Mouse (Mus musculus): ENCODE measurements around the gene Polr2i. TPM values are rescaled to one million over a fixed set of nuclear protein-coding genes. Genes with fewer than 3 reads are reported as not detected.

Gene Polr2i
- polyA plus RNA-seq, 1 experiment from 2014 or later, result 156 TPM

GRCm38 (mm10) chr7:30213881-30214280 is 17.9 kb upstream of the Polr2i start:
- 93% methylated on average over 3 of the region's 3 CpGs for WGBS
- Histone ChIP-seq H3K4me3 (no peak overlapping the region), H3K27me3 (no peaks in the 10 kb centered on the region), H3K4me1 (peaks cover under 1% of the 10 kb centered on the region; the same call in 1 of the 2 replicates), H3K9ac (replicated peaks) (no peak overlapping the region), H3K4me2 (replicated peaks) (no peak overlapping the region), H3K36me3 (no peaks in the 10 kb centered on the region), H3K9me3 (no peaks in the 10 kb centered on the region), H3K27ac (replicated peaks) (no peak overlapping the region)
- ATAC-seq (ENCODE audit: low FRiP score, low read depth), result no peak

- no peak for ATAC-seq (ENCODE audit: low FRiP score, low read depth)
- H3K9ac ChIP-seq (replicated peaks), result no peak overlapping the region
- no peaks in the 10 kb centered on the region for H3K27me3 ChIP-seq
- H3K4me3 ChIP-seq, result no peak overlapping the region
- no peaks in the 10 kb centered on the region for H3K9me3 ChIP-seq
- H3K4me2 ChIP-seq (replicated peaks), result no peak overlapping the region
- 78% methylated on average over 3 of the region's 3 CpGs for WGBS
- H3K36me3 ChIP-seq, result no peaks in the 10 kb centered on the region
- peaks cover 12% of the 10 kb centered on the region for H3K4me1 ChIP-seq
- no peak overlapping the region for H3K27ac ChIP-seq (replicated peaks)
Observed at GRCm38 (mm10) chr7:30215875-30216274, 15.9 kb upstream of the Polr2i start.

GRCm38 (mm10) chr7:30216723-30217151 is 15.0 kb upstream of the Polr2i start:
- no peak overlapping the region for H3K27ac ChIP-seq (replicated peaks)

GRCm38 (mm10) chr7:30217277-30217676 is 14.5 kb upstream of the Polr2i start:
- WGBS, result 77% methylated on average over 2 of the region's 2 CpGs
- Histone ChIP-seq H3K9me3 (no peaks in the 10 kb centered on the region), H3K9ac (replicated peaks) (no peak overlapping the region), H3K4me3 (no peak overlapping the region), H3K4me1 (peaks cover 12% of the 10 kb centered on the region), H3K4me2 (replicated peaks) (no peak overlapping the region), H3K36me3 (peaks cover 2% of the 10 kb centered on the region; the same call in 1 of the 2 replicates), H3K27ac (replicated peaks) (no peak overlapping the region), H3K27me3 (no peaks in the 10 kb centered on the region)
- ATAC-seq (ENCODE audit: low FRiP score, low read depth), result peak; percentile 32; the same call in 1 of the 2 replicates

More at GRCm38 (mm10) chr7:30216723-30217151, 15.0 kb upstream of the Polr2i start:
- no peaks in the 10 kb centered on the region for H3K9me3 ChIP-seq
- peaks cover 12% of the 10 kb centered on the region for H3K4me1 ChIP-seq
- H3K9ac ChIP-seq (replicated peaks), result no peak overlapping the region
- H3K36me3 ChIP-seq, result no peaks in the 10 kb centered on the region
- H3K4me2 ChIP-seq (replicated peaks), result peak overlapping the region; percentile 36
- WGBS, result 1% methylated on average over 15 of the region's 16 CpGs
- no peaks in the 10 kb centered on the region for H3K27me3 ChIP-seq
- H3K4me3 ChIP-seq, result 0 out of 2 replicates have a peak overlapping the region, but pooled peaks have one; percentile 5
- peak; percentile 71 for ATAC-seq (ENCODE audit: low FRiP score, low read depth)

- ATAC-seq (ENCODE audit: low FRiP score, low read depth), result peak; percentile 64
- Histone ChIP-seq H3K36me3 (peaks cover 22% of the 10 kb centered on the region), H3K9me3 (0 out of 2 replicates have a peak, but pooled peaks cover 4% of the 10 kb centered on the region), H3K9ac (replicated peaks) (peak overlapping the region; percentile 62), H3K4me2 (replicated peaks) (peak overlapping the region; percentile 86), H3K4me3 (peak overlapping the region; percentile 45), H3K27ac (replicated peaks) (peak overlapping the region; percentile 39), H3K27me3 (no peaks in the 10 kb centered on the region), H3K4me1 (peaks cover 12% of the 10 kb centered on the region)
- WGBS, result 6% methylated on average over 16 of the region's 16 CpGs
Observed at GRCm38 (mm10) chr7:30219293-30220007, 12.3 kb upstream of the Polr2i start.

- ATAC-seq (ENCODE audit: low FRiP score, low read depth), result no peak
- Histone ChIP-seq H3K4me3 (peak overlapping the region; percentile 45), H3K27ac (replicated peaks) (0 out of 2 replicates have a peak overlapping the region, but pooled peaks have one; percentile 39), H3K4me1 (peaks cover 12% of the 10 kb centered on the region), H3K36me3 (peaks cover 27% of the 10 kb centered on the region), H3K27me3 (no peaks in the 10 kb centered on the region), H3K4me2 (replicated peaks) (peak overlapping the region; percentile 86), H3K9me3 (0 out of 2 replicates have a peak, but pooled peaks cover 4% of the 10 kb centered on the region), H3K9ac (replicated peaks) (peak overlapping the region; percentile 62)
- 26% methylated on average over 11 of the region's 11 CpGs for WGBS
Observed at GRCm38 (mm10) chr7:30220008-30220356, 11.8 kb upstream of the Polr2i start.

- H3K4me2 ChIP-seq (replicated peaks), result no peak overlapping the region
- H3K27ac ChIP-seq (replicated peaks), result no peak overlapping the region
- H3K4me1 ChIP-seq, result peaks cover 12% of the 10 kb centered on the region
- 80% methylated on average over 3 of the region's 3 CpGs for WGBS
- H3K27me3 ChIP-seq, result no peaks in the 10 kb centered on the region
- 0 out of 2 replicates have a peak, but pooled peaks cover 4% of the 10 kb centered on the region for H3K9me3 ChIP-seq
- peaks cover 40% of the 10 kb centered on the region for H3K36me3 ChIP-seq
- ATAC-seq (ENCODE audit: low FRiP score, low read depth), result no peak
- no peak overlapping the region for H3K9ac ChIP-seq (replicated peaks)
- H3K4me3 ChIP-seq, result no peak overlapping the region
Observed at GRCm38 (mm10) chr7:30221433-30221832, 10.3 kb upstream of the Polr2i start.

- Histone ChIP-seq H3K36me3 (peaks cover 48% of the 10 kb centered on the region), H3K27ac (replicated peaks) (no peak overlapping the region), H3K4me3 (no peak overlapping the region), H3K9me3 (0 out of 2 replicates have a peak, but pooled peaks cover 4% of the 10 kb centered on the region), H3K27me3 (no peaks in the 10 kb centered on the region), H3K4me1 (peaks cover 12% of the 10 kb centered on the region), H3K4me2 (replicated peaks) (no peak overlapping the region), H3K9ac (replicated peaks) (no peak overlapping the region)
- 95% methylated on average over 5 of the region's 5 CpGs for WGBS
- no peak for ATAC-seq (ENCODE audit: low FRiP score, low read depth)
Observed at GRCm38 (mm10) chr7:30222205-30222604, 9.5 kb upstream of the Polr2i start.

- 97% methylated on average over 12 of the region's 12 CpGs for WGBS
- Histone ChIP-seq H3K9ac (replicated peaks) (no peak overlapping the region), H3K4me2 (replicated peaks) (no peak overlapping the region), H3K4me1 (peaks cover 8% of the 10 kb centered on the region), H3K36me3 (peaks cover 60% of the 10 kb centered on the region), H3K4me3 (no peak overlapping the region), H3K27ac (replicated peaks) (no peak overlapping the region), H3K9me3 (0 out of 2 replicates have a peak, but pooled peaks cover 4% of the 10 kb centered on the region), H3K27me3 (no peaks in the 10 kb centered on the region)
- no peak for ATAC-seq (ENCODE audit: low FRiP score, low read depth)
Observed at GRCm38 (mm10) chr7:30224206-30224605, 7.5 kb upstream of the Polr2i start.

- peaks cover 46% of the 10 kb centered on the region for H3K36me3 ChIP-seq
- H3K4me2 ChIP-seq (replicated peaks), result peak overlapping the region; percentile 70
- no peaks in the 10 kb centered on the region for H3K9me3 ChIP-seq
- H3K27ac ChIP-seq (replicated peaks), result peak overlapping the region; percentile 97
- peak overlapping the region; percentile 76 for H3K9ac ChIP-seq (replicated peaks)
- H3K4me3 ChIP-seq, result peak overlapping the region; percentile 74
- peak; percentile 48 for ATAC-seq (ENCODE audit: low FRiP score, low read depth)
- H3K27me3 ChIP-seq, result no peaks in the 10 kb centered on the region
- 0% methylated on average over 16 of the region's 16 CpGs for WGBS
- H3K4me1 ChIP-seq, result peaks cover 17% of the 10 kb centered on the region
Observed at GRCm38 (mm10) chr7:30231328-30231668, 450 bp upstream of the Polr2i start.

- no peaks in the 10 kb centered on the region for H3K9me3 ChIP-seq
Observed at GRCm38 (mm10) chr7:30232631-30233148, 942 bp downstream of the Polr2i start.

GRCm38 (mm10) chr7:30233387-30233786 is 1.6 kb downstream of the Polr2i start:
- no peak overlapping the region for H3K27ac ChIP-seq (replicated peaks)
- peaks cover 17% of the 10 kb centered on the region for H3K4me1 ChIP-seq
- no peak overlapping the region; the same call in 1 of the 2 replicates for H3K9ac ChIP-seq (replicated peaks)
- peaks cover 25% of the 10 kb centered on the region for H3K36me3 ChIP-seq
- no peaks in the 10 kb centered on the region for H3K27me3 ChIP-seq
- peak overlapping the region; percentile 74; the same call in 1 of the 2 replicates for H3K4me3 ChIP-seq
- no peaks in the 10 kb centered on the region for H3K9me3 ChIP-seq
- no peak for ATAC-seq (ENCODE audit: low FRiP score, low read depth)
- 90% methylated on average over 20 of the region's 20 CpGs for WGBS
- peak overlapping the region; percentile 70 for H3K4me2 ChIP-seq (replicated peaks)

More at GRCm38 (mm10) chr7:30232631-30233148, 942 bp downstream of the Polr2i start:
- Histone ChIP-seq H3K27ac (replicated peaks) (peak overlapping the region; percentile 97), H3K9ac (replicated peaks) (peak overlapping the region; percentile 80), H3K27me3 (no peaks in the 10 kb centered on the region), H3K4me1 (peaks cover 17% of the 10 kb centered on the region), H3K36me3 (peaks cover 32% of the 10 kb centered on the region), H3K4me2 (replicated peaks) (peak overlapping the region; percentile 70), H3K4me3 (peak overlapping the region; percentile 74)
- WGBS, result 9% methylated on average over 24 of the region's 24 CpGs
- ATAC-seq (ENCODE audit: low FRiP score, low read depth), result peak; percentile 27
